Mouse (Mus musculus): Measurements from ENCODE around the gene Sdk1.

DNA sequence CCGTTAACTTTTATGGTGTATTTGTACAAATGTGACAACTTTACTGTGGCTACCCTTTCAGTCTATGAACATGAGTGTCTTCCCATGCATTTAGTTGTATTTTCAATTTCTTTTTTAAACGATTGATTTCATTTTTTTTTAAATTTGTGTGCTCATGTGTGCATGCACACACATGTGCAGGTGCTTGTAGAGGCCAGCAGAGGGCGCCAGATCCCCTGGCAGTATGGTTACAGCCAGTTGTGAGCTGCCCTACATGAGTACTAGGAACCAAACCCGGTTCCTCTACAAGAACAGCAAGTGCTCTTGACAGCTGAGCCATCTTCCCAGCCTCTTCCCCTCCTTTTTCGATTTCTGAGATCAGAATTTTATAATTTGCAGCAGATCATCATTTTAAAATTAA lies 322.9 kb downstream of the Sdk1 start:
- TF ChIP-seq CHD2 (IDR thresholded peaks at IDR 0.05; ENCODE audit: low read depth, low read length): no peak
- TF ChIP-seq HCFC1 (IDR thresholded peaks at IDR 0.05; ENCODE audit: borderline replicate concordance, insufficient read depth, low read length): no peak
